Mouse (Mus musculus): Measurements from ENCODE around the gene Tkt.
"Not testable (repeated sequence)": the region's sequence is repeated elsewhere in the genome, so short reads cannot be mapped to it uniquely, and the experiment has no call there.

Tkt gene

GRCm38 (mm10) chr14:30548131-30548720 is at the start of gene Tkt:
Gene Tkt, plus strand, starts transcription at chr14:30548359.
- in situ Hi-C loops (cut with MboI), result no loop called here

- in situ Hi-C loops (cut with MboI), result no loop called here
Observed at GRCm38 (mm10) chr14:30504990-30505389, 43.2 kb upstream of the Tkt start.

- in situ Hi-C loops (cut with MboI), result no loop called here
Observed at GRCm38 (mm10) chr14:30510214-30510763, 37.9 kb upstream of the Tkt start.

DNA sequence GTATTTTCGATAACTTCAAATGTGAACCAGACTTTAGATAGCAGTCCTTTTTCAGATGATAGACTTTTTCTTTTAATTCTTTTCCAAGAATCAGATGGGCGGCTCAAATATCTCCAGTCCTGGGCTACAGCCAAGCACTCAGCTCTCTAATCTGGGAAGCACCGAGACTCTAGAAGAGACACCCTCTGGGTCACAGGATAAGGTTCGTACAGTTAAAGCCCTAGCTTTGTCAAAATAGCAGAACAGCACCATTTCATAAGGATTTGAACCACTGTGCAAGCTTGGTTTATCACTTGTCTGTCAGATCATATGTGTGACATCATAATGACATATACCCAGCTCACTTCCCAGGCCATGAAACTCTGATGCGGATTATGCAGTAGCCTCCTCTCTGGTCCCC is 35.3 kb upstream of the Tkt start:
- in situ Hi-C loops (cut with MboI), result no loop called here

- in situ Hi-C loops (cut with MboI), result no loop called here
Observed at GRCm38 (mm10) chr14:30515931-30516723, 32.0 kb upstream of the Tkt start.

- in situ Hi-C loops (cut with MboI), result no loop called here
Observed at GRCm38 (mm10) chr14:30519323-30519722, 28.8 kb upstream of the Tkt start.

GRCm38 (mm10) chr14:30523356-30523755 is 24.8 kb upstream of the Tkt start:
- in situ Hi-C loops (cut with MboI), result no loop called here

DNA sequence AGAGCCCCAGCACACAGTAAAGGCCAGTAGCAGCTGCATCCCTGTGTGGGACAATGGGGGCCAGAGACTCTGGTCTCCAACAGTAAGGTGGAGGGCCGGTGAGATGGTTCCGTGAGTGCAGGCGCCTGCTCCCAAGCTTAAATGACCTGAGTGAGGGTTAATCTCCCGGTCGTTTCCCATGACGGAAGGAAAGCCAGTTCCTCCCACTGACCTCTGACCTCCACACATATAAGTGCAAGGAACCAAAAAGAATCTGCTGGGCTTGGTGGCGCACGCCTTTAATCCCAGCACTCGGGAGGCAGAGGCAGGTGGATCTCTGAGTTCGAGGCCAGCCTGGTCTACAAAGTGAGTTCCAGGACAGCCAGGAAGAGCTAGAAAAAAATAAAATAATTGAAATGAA is 19.8 kb upstream of the Tkt start:
- in situ Hi-C loops (cut with MboI), result no loop called here

DNA sequence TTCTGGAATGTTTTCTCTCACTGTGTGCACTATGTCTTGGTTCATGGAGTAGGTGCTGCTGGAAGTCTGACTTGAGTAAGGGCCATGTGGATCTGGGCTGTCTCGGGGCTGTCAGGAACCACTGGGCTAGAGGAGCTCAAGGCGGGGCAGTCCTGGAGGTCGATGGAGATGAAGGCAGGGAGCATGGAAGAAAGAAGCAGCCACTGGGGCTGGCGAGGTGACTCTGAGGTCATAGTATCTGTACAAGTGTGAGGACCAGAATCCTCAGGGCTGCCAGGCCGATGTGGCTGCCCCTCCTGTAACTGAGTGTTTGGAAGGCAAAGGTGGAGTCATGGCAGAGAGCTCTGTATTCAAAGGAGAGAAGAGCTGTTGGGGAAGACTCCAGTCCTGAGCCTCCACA is 19.2 kb upstream of the Tkt start:
- in situ Hi-C loops (cut with MboI), result no loop called here

DNA sequence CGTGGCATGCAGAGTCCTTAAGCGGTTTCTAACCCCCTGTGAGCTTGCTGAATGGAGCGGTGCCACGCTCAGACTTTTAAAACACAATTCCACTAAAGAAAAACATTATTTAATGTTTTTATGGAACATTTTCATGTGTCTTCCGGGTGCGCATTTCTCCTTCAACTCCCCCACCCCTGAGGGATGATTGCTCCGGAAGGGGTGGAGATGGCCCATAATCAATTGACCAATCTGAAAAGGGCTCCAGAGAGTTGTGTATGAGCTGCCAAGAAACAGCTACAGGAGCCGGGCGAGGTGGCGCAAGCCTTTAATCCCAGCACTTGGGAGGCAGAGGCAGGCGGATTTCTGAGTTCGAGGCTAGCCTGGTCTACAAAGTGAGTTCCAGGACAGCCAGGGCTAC is 18.7 kb upstream of the Tkt start:
- in situ Hi-C loops (cut with MboI), result no loop called here

DNA sequence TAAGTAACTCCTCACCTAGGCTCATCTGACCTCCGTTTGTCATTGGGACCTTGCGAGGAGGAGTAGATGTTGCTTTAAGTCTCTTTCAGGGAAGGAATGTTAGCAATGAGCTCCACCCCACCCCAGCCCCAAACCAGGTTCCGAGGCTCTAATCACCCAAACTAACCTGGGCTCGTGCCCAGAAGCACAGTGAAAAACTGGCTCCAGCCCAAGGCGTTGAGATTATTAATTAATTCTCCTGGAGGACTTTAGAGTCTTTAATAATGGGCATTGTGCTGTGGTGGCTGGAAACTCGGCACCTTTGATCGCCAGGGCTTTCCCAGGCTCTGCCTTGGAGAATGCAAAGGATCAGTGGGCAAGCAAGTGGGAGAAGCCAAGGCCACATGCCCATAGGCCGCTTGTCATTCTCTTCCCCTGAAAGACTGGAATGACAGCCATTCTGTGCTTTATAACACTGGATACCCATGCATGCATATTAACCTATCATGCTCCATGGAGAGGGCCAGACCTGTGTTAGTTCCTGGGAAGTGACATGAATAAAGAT is 17.4 kb upstream of the Tkt start:
- in situ Hi-C loops (cut with MboI), result no loop called here

DNA sequence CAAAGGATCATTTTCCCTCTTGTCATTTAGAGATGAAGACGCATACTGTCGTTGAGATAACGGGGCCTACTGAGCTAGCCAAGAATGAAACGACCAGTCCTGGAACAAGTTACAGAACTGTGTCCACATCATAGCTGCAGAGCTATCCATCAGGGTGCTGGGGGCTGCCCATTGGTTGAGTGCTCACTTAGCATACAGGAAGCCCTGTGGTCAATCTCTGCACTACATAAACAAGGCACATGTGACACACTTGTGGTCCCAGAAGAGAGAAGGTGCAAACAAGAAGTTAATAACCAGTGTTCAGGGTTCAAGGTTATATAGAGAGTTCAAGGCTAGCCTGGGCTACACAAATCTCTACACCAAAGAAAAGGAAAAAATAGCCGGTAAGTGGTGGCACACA is 16.7 kb upstream of the Tkt start:
- in situ Hi-C loops (cut with MboI), result no loop called here

- in situ Hi-C loops (cut with MboI), result no loop called here
Observed at GRCm38 (mm10) chr14:30531896-30532295, 16.3 kb upstream of the Tkt start.

DNA sequence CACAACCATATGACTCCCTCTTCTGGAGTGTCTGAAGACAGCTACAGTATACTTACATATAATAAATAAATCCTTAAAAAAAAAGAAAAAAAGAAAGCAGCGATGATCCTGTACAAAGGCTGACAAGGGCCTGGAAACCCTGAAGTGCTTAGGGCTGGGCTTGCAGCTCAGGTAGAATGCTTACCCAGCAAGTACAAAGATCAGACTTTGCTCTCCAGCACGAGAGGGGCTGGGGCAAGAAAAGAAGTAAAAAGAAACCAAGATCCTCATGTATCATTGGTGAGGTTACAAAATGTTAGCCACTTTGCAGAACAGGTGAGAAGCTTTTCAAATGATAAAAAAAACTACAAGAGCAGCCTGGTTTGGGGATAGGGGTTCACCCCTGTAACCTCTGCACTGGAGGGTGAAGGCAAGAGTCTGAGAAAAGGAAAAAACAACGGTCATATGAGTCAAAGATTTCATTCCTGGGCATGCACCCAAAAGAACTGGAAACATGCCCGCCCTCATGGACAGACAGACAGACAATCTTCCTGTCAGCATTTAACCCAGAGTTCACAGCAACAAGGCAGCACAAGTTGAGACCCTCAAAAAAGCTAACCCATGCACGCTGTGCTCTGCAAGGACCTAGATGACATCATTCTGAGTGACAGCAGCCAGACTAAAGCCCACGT is 14.2 kb upstream of the Tkt start:
- in situ Hi-C loops (cut with MboI), result no loop called here

GRCm38 (mm10) chr14:30541541-30541940 is 6.6 kb upstream of the Tkt start:
- in situ Hi-C loops (cut with MboI), result no loop called here

- in situ Hi-C loops (cut with MboI), result not testable (repeated sequence)
Observed at GRCm38 (mm10) chr14:30543331-30543730, 4.8 kb upstream of the Tkt start.

DNA sequence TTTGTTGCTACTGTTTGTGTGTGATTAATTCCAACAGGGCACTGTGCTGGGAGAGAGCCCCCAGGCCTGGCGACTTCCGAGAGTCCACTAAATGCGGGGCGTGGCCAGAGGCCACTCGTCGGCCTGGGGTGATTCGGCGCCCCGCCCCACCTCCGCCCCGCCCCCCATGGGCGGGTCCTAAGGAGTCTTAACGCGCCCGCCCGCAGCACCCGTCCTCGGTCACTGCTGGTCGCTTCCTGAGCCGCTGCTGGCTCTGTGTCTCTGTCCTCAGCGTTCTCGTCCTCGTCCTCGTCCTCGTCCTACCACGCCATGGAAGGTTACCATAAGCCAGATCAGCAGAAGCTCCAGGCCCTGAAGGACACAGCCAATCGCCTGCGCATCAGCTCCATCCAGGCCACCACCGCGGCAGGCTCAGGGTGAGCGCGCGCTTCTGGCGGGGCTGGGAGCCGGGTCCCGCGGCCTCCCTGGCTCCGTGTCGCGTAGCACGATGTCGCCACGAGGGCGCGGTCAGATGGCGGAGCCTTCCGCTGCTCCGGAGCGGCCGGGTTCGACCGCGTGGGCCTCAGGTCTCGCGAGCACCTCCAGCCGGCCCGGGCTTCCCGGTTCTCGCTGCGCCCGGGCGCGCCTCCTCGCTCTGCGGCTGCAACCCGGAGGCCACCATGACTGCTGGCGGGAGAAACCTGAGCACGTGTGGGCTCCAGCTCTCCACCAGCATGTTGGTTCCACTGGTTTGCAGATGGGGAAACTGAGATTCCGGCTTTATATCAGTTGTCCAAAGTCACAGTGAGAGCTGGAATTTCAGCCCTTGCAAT is 1.0 kb downstream of the Tkt start:
- in situ Hi-C loops (cut with MboI), result no loop called here

- in situ Hi-C loops (cut with MboI), result no loop called here
Observed at GRCm38 (mm10) chr14:30549777-30550149, 1.6 kb downstream of the Tkt start.

DNA sequence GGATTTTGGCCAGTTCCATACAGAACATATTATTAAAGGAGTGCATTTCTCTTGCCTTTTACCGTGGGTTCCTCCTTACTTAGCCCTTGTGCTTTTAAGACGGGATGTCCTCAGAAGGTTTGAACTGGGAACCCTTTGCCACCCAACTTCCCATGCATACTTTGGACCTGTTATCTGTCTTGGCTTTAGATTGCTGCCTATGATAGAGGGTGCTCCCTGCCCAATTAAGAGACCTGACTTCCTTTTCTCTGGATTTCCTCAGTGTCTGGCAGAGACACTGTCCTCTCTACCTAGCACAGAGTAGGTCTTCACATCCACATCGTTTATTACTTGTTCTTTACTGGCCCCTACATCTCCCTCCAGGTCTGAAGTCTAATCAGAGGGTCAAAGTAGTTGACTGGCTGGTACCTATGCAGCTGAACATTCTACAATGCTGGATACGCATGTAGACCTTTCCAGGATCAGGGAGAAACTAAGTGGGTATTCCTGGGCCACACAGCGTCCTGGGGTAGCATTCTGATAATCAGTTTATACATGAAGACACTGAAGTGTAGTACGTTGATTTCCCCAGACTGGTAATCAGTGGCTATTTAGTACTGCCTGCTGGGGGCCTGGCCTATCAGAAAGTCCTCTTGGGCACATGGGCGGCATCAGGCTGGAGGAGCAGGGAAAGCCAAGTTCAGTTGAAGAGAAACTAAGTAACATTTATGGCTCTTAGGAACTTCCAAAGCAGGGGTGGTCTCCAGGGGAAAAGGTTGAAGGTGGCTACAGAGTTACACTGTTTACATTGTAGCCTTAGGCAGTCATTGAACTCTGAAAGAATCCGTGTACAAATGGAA is 2.3 kb downstream of the Tkt start:
- in situ Hi-C loops (cut with MboI), result no loop called here

DNA sequence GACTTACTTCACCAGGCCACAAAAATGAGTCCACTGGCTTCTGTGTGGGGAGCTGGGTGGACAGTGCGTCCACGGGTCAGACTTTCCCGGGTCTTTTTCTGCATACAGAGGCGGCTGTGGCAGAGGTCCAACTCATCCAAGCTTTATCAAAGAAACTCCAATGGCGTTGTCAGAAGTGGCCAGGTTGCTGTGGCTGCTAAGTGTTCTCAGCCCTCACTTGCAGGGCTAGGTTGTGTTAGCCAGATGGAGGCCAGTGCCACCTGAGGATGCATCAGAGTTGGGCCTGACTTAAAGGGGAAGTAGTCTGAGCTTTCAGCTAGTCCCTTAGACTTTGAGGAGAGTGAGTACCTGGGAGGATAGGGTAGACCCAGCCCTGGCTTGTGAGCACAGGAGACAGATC is 3.4 kb downstream of the Tkt start:
- in situ Hi-C loops (cut with MboI), result no loop called here

DNA sequence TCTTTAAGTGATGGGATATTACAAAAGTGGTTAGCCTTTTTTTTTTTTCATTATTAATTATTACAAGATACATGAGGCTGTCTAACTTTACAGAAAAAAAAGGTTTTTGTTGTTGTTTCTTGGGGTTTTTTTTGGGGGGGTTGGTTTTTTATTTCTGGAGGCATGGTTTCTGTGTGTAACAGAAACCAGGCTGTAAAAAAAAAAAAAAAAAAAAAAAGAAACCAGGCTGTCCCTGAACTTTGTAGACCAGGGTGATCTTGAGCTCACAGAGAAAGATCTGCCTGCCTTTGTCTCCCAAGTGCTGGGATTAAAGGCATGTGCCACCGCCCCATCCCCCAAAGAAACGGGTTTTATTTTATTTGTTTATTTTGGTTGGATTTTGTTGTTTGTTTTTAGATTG is 3.8 kb downstream of the Tkt start:
- in situ Hi-C loops (cut with MboI), result no loop called here
